Mouse (Mus musculus) liver, adult 2 months (tissue): ENCODE data around the gene Vmn1r111. TPM values are rescaled to one million over a fixed set of nuclear protein-coding genes. Genes with fewer than 3 reads are reported as not detected.
"Not testable (repeated sequence)": the region's sequence is repeated elsewhere in the genome, so short reads cannot be mapped to it uniquely, and the experiment has no call there.

Source experiments
- DNase-seq: peaks from one replicate; pipeline ENCODE4 v3.0.0-alpha.2; 2011; ENCODE audit warnings: low read depth, low spot score; ENCODE audit errors: extremely low read depth
- H3K27ac ChIP-seq: fragments of 200-500 bp; replicated peaks from 2 replicates; pipeline ENCODE4 v1.5.1; 2012; ENCODE audit warnings: low read depth, mild to moderate bottlenecking, control low read depth, inconsistent platforms, low read length; ENCODE audit not compliant: insufficient read depth
- H3K27me3 ChIP-seq: fragments of 200-500 bp; 2 replicates; pipeline ENCODE4 v1.6.1; 2012; ENCODE audit warnings: mild to moderate bottlenecking, moderate library complexity, low read length, inconsistent platforms; ENCODE audit not compliant: control insufficient read depth, insufficient read depth
- H3K36me3 ChIP-seq: fragments of 200-500 bp; 2 replicates; pipeline ENCODE4 v1.6.1; 2012; ENCODE audit warnings: low read length, inconsistent platforms; ENCODE audit not compliant: control insufficient read depth, insufficient read depth
- H3K4me1 ChIP-seq: fragments of 200-500 bp; 2 replicates; pipeline ENCODE4 v1.6.1; 2011; ENCODE audit warnings: low read length; ENCODE audit not compliant: control insufficient read depth, insufficient read depth
- H3K4me3 ChIP-seq: fragments of 200-500 bp; 2 replicates; pipeline ENCODE4 v1.5.1; 2011; ENCODE audit warnings: low read depth, mild to moderate bottlenecking, control low read depth, low read length, moderate library complexity; ENCODE audit not compliant: insufficient read depth
- H3K79me2 ChIP-seq: fragments of 200-500 bp; 2 replicates; pipeline ENCODE4 v1.6.1; 2012; ENCODE audit warnings: inconsistent platforms, mild to moderate bottlenecking, low read length, moderate library complexity; ENCODE audit not compliant: control insufficient read depth, insufficient read depth
- H3K9ac ChIP-seq: fragments of 200-500 bp; 2 replicates; pipeline ENCODE4 v1.6.1; 2012; ENCODE audit warnings: low read depth, mild to moderate bottlenecking, control low read depth, inconsistent platforms, low read length
- WGBS: fragments of 180-500 bp; shearing (Covaris S2); methylation state at CpG from one replicate; pipeline ENCODE4 v1.1.7; 2018; 5-methylcytosine and 5-hydroxymethylcytosine counted together
- polyA plus RNA-seq: library from polyadenylated mRNA; depleted of rRNA; stranded (reverse); fragments of >200 nt; gene quantifications from 2 replicates; pipeline ENCODE4 v1.2.3, GENCODE M21; 2012; rRNA removed
- total RNA-seq: library from RNA; depleted of rRNA; stranded (reverse); fragments of >200 nt; gene quantifications from 2 replicates; pipeline ENCODE4 v1.2.3, GENCODE M21; 2014; rRNA removed

The Vmn1r111 gene
- not detected in 2 replicates for total RNA-seq
- not detected in 2 replicates for polyA plus RNA-seq

DNA sequence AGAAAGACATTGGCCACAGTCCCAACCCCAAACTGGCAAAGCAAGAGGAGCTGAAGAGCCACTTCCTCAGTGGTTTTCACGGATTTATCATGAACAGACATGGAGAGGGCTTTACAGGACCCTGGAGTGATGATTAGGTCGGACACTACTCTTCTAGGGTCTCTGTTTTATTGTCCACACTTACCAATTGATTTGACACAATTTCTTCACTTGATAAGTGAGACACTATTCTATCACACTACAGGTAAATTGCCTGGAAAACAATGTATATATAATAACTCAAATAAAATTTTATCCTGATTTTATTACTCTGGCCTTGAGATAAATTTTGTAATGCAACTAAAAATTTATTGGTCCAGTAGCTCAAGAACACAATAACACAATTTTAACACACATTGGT is at the start of gene Vmn1r111:
Vmn1r111 (minus strand) TSS at position 101 of the 400 bp plus-strand sequence.
- WGBS, result no CpG with 5 or more reads among the region's 2 CpGs

DNA sequence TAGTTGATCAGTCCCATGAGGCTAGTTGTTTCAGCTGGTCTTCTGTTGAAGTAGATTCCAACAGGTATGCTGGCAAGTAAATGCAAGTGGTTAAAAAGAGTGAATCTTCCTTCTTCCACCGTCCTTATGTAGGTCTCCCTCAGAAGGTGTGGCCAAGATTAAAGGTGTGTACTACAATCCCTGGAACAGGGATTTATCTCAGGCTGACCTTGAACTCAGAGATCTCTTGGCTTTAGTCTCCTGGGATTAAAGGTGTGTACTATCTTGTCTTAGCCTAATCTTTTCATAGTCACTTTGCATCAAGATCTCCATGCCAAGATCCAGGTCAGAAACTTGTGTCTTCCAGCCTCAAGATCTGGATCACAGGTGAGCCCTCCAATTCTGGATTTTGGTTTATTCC is 27.5 kb upstream of the Vmn1r111 start, which contains the start of gene Gm10668:
Gm10668 (minus strand) TSS at position 101 of the 400 bp plus-strand sequence.
- H3K27ac ChIP-seq, DNase-seq, H3K36me3 ChIP-seq, H3K9ac ChIP-seq, H3K27me3 ChIP-seq, H3K4me3 ChIP-seq, H3K79me2 ChIP-seq, H3K4me1 ChIP-seq: not testable (repeated sequence)
- no CpG with 5 or more reads among the region's 1 CpGs for WGBS

More for the DNA sequence above, at the start of gene Vmn1r111:
- H3K79me2 ChIP-seq, H3K4me3 ChIP-seq, H3K9ac ChIP-seq, DNase-seq, H3K4me1 ChIP-seq, H3K27ac ChIP-seq, H3K27me3 ChIP-seq, H3K36me3 ChIP-seq: not testable (repeated sequence)

DNA sequence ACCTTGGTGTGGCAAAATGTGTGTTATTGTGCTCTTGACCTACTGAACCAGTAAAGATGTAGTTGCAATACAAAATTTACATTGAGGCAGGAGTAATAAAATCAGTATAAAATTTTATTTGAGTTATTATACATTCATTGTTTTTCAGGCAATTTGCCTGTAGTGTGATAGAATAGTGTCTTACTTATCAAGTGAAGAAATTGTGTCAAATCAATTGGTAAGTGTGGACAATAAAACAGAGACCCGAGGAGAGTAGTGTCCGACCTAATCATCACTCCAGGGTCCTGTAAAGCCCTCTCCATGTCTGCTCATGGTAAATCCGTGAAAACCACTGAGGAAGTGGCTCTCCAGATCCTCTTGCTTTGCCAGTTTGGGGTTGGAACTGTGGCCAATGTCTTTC is 34.4 kb downstream of the Vmn1r111 start, which contains the start of gene Vmn1r107:
Vmn1r107 (plus strand) TSS at position 301 of the 400 bp plus-strand sequence.
- not testable (repeated sequence) for H3K27ac ChIP-seq, DNase-seq, H3K4me1 ChIP-seq, H3K79me2 ChIP-seq, H3K4me3 ChIP-seq, H3K27me3 ChIP-seq, H3K36me3 ChIP-seq, H3K9ac ChIP-seq
- no CpG with 5 or more reads among the region's 3 CpGs for WGBS

Other genes starting within 250 kb of the Vmn1r111 start
- gene Gm10670, start 228.3 kb downstream of the Vmn1r111 start, total RNA-seq, result not detected in 2 replicates
- gene Gm10670, start 228.3 kb downstream of the Vmn1r111 start, polyA plus RNA-seq, result not detected in 2 replicates
- not detected in 2 replicates for gene Vmn1r103, start 192.7 kb downstream of the Vmn1r111 start, total RNA-seq
- not detected in 2 replicates for gene Vmn1r103, start 192.7 kb downstream of the Vmn1r111 start, polyA plus RNA-seq
- gene Vmn1r104, start 169.4 kb downstream of the Vmn1r111 start, total RNA-seq, result not detected in 2 replicates
- not detected in 2 replicates for gene Vmn1r104, start 169.4 kb downstream of the Vmn1r111 start, polyA plus RNA-seq
- not detected in 2 replicates for gene Gm5726, start 157.5 kb downstream of the Vmn1r111 start, total RNA-seq
- gene Gm5726, start 157.5 kb downstream of the Vmn1r111 start, polyA plus RNA-seq, result not detected in 2 replicates
- gene Gm4141, start 127.0 kb downstream of the Vmn1r111 start, total RNA-seq, result not detected in 2 replicates
- gene Gm4141, start 127.0 kb downstream of the Vmn1r111 start, polyA plus RNA-seq, result not detected in 2 replicates
- not detected in 2 replicates for gene Gm4513, start 104.2 kb downstream of the Vmn1r111 start, total RNA-seq
- gene Gm4513, start 104.2 kb downstream of the Vmn1r111 start, polyA plus RNA-seq, result not detected in 2 replicates
- gene Vmn1r107, start 34.3 kb downstream of the Vmn1r111 start, total RNA-seq, result not detected in 2 replicates
- gene Vmn1r107, start 34.3 kb downstream of the Vmn1r111 start, polyA plus RNA-seq, result not detected in 2 replicates
- not detected in 2 replicates for gene Gm10668, start 27.4 kb upstream of the Vmn1r111 start, total RNA-seq
- gene Gm10668, start 27.4 kb upstream of the Vmn1r111 start, polyA plus RNA-seq, result not detected in 2 replicates
- gene Vmn1r112, start 68.0 kb upstream of the Vmn1r111 start, total RNA-seq, result not detected in 2 replicates
- not detected in 2 replicates for gene Vmn1r112, start 68.0 kb upstream of the Vmn1r111 start, polyA plus RNA-seq
- not detected in 2 replicates for gene Vmn1r113, start 84.1 kb upstream of the Vmn1r111 start, total RNA-seq
- not detected in 2 replicates for gene Vmn1r113, start 84.1 kb upstream of the Vmn1r111 start, polyA plus RNA-seq
- gene Vmn1r114, start 109.0 kb upstream of the Vmn1r111 start, total RNA-seq, result not detected in 2 replicates
- not detected in 2 replicates for gene Vmn1r114, start 109.0 kb upstream of the Vmn1r111 start, polyA plus RNA-seq
- gene Vmn1r115, start 141.8 kb upstream of the Vmn1r111 start, total RNA-seq, result not detected in 2 replicates
- not detected in 2 replicates for gene Vmn1r115, start 141.8 kb upstream of the Vmn1r111 start, polyA plus RNA-seq
- gene Vmn1r116, start 169.0 kb upstream of the Vmn1r111 start, total RNA-seq, result not detected in 2 replicates
- not detected in 2 replicates for gene Vmn1r116, start 169.0 kb upstream of the Vmn1r111 start, polyA plus RNA-seq
- not detected in 2 replicates for gene Vmn1r117, start 180.9 kb upstream of the Vmn1r111 start, total RNA-seq
- gene Vmn1r117, start 180.9 kb upstream of the Vmn1r111 start, polyA plus RNA-seq, result not detected in 2 replicates
- gene Vmn1r118, start 209.1 kb upstream of the Vmn1r111 start, total RNA-seq, result not detected in 2 replicates
- not detected in 2 replicates for gene Vmn1r118, start 209.1 kb upstream of the Vmn1r111 start, polyA plus RNA-seq